Mouse (Mus musculus) neural tube, embryonic 10.5 days (tissue): ENCODE results near the gene Atp5g3.
A peak's percentile ranks its signal among the peaks of the same experiment; 100 is the strongest.
"Not testable (repeated sequence)": the region's sequence is repeated elsewhere in the genome, so short reads cannot be mapped to it uniquely, and the experiment has no call there.

Source experiments
- DNase-seq: peaks from one replicate; pipeline ENCODE4 v3.0.0-alpha.2; 2017; ENCODE audit warnings: low spot score; ENCODE audit errors: extremely low spot score

The Atp5g3 gene

DNA sequence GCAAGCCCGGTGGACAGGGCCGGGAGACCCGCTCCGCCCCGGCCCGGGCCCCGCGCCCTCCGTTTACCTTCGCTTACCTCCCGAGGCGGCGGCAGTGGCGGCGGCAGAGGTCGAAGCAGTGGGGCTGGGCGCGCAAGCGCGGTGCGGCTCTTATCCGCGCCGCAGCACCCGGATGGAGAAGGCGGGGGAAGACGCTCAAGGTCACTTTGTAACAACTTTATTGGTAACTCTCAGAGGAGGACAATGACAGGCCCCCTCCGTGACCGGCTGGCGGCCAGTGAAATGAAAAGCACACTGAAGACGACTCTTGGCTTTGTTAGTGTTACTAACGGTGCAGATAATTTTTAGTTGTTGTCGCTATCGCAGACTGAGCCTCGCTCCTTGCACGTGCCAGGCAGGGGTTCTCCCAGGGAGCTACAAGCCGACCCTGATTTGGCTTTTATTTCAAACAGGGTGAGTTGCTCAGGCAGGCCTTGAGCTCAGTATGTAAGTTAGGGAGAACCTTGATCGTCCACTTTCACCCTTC, at the start of gene Atp5g3:
Gene Atp5g3 (minus strand): TSS at position 152 of the 526 bp plus-strand sequence.
- DNase-seq = peak; percentile 93

DNA sequence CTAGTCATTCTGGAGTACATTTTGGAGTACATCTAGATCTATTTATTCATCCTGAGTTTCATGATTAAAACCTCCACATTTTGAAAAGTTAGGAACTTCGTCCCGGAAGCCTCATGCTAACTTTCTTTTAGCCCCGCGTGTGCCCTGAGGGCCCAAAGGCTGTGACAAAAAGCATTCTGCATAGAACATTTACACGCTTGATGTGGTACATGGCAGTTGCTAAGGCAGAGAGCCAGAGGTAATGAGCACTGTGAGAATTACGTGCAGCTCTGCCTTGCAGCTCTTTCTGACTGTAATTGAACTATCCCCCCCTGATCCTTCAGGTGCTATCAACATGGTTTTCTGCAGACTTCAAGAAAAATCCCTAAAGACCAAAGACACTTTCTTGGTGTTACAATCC, 47.2 kb upstream of the Atp5g3 start:
- no peak for DNase-seq

DNA sequence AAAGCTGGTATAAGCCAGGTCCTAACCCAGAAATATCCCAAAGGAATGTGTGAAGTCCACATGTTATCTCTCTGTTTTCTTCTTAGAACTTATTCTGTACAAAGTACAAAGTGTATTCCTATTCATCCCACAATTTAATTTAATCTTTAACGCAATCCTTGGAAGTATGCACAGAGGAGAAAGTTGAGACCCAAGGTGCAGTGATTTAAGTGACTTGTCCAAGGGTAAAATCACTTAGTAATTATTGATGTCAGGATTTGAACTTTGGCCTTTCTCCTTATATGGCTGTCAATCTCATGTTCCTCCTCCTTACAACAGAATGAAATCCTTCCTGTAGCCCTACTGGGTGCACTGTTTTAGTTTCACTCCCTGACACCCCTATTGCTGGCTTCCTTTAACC, 42.5 kb upstream of the Atp5g3 start:
- DNase-seq = no peak

DNA sequence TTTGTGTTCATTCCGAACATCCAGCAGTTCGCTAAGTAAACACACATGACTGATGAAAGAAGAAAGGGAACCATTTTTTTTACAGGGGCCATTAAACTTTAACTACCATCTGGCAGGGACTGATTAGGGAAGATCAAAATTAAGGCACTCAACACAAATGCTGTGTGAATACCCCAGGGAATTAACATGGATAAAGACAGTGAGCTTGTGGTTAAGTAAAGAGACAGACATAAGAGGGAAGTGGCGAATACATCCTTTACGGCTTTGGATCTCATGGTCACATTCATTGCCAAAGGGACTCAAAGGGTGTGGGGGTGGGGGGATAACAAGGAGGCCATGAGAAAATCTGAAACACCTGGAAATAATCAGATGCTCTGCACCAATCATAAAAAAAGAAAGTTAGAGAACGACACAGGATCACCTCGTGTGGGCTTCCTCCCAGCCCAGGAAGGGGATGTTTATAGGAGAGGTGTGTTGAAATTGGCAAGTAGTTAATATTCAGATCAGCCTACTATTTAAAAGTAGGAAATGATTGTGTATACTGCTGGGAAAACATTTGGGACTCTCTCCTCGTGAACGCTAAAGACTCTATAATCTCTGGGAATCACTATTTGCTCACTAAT, 41.6 kb upstream of the Atp5g3 start:
- no peak for DNase-seq

DNA sequence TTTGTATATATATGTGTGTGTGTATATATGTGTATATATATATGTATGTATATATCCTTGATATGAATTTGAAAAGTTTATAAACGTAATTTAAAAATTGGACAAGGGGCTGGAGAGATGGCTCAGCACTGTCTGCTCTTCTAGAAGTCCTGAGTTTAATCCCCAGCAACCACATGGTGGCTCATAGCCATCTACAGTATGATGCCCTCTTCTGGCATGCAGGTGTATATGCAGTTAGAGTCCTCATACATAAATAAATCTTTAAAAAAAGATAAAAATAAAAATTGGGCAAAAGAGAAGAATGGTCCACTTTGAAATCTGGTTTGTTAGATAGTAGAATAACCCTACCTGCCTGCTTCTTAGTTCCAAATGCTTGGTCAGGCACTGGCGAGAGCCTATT, 36.2 kb upstream of the Atp5g3 start:
- DNase-seq = no peak

DNA sequence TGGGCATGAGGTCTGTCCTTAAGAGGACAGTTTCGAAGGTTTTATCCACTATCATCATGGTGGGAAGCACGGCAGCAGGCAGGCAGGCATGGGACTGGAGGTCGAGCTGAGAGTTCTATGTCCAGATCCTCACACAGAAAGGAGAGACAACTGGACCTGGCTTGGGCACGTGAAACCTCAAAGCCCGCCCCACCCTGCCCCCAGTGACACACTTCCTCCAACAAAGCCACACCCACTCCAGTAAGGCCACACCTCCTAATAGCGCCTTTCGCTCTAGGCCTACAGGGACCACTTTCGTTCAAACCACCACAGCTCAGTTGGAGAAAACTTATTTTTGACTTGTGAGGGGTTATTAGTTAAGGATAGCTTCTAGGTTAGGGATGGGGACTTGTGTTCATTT, 32.6 kb upstream of the Atp5g3 start:
- DNase-seq = no peak

DNA sequence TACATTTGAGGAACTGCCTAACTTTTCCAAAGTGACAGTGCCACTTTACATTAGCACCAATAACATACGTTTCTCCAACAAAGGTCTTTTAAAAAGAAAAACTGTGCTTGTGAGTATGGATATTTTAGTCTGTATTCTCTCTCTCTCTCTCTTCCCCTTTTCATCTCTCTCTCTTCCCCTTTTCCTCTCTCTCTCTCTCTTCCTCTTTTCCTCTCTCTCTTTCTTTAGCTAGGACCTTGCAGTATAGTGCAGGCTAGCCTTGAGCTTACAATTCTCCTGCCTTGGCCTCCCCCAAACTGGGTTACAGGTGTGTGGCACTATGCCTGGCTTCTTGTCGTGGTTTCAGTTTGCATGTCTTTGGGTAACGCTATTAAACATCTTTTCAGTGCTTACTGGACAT, 31.7 kb upstream of the Atp5g3 start:
- DNase-seq = no peak

DNA sequence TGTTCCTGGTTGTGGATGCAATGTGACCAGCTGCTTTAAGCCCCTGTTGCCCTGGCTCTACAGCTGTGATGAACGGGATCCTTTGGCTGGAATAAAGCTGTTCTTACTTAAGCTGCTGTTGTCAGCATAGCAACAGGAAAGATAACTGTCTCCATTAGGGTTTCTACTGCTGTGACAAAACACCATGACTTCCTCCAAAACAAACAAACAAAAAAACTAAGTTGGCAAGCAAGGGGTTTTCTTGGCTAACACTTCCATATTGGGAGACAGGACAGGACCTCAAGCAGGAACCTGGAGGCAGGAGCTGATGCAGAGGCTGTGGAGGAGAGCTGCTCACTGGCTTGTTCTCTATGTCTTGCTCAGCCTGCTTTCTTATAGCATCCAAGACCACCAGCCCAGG, 30.2 kb upstream of the Atp5g3 start:
- DNase-seq = no peak

DNA sequence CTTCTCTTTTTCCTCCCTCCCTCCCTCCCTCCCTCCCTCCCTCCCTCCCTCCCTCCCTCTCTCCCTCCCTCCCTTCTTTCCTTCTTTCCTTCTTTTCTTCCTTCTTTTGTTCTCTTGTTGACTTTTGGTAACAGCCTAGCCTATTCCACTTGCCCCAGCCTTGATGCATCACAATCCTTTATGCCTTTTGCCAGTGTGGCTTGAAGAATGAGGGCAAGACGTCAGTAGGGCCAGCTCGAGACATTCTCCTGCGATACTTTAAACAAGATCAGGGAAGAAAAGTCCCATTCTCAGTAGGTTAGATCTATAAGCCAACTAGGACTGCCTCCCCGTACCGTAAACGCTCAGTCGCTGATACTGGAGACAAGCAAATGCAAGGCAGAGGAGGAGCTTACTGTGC, 29.3 kb upstream of the Atp5g3 start:
- no peak for DNase-seq

DNA sequence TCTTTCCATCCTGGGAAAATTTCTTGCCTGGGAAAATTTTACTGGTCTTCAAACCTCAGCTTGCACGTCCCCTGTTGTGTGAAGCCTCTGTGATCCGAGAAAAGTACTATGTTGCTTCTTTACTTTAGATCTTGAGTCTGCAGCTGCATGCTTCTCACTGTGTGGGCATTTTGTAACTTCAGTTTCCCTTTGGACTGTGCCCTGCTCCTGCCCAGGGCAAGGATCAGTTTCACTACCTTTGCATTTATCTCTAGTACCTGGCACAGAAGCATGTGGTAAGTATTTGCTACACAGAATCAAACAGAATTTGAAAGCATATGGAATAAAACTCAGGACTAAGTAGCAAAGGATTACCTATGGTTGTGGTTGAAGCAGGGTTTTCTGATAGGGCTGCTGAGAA, 27.8 kb upstream of the Atp5g3 start:
- DNase-seq = no peak

DNA sequence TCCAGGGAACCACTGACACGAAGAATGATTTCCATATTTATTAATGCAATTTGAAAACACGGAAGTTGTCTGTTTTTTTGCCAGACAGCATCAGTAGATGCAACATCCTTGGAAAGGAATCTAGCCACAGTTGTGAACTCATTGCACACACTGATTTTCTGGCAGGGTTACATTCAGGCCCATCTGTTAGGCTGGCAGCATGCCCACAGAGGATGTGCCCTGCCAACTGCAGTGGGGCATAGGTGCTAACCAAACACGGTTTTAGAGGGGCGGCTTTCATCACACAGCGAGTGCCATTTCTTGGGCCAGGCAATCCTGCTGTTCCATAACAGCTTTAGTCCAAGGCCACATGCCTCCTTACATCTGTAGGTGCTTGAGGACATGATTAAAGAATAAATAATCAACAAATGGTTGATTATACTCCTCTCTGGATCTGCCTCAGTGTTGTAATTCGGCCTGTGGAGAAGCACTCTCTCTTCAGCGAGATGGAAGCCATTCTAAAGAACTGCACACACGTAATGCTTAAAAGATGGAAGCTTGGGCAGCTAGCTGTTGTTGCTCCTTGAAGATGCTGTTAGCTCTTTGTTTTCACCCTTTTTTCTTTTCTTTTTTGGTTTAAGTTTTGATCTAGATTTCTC, 21.7 kb upstream of the Atp5g3 start:
- DNase-seq = no peak

DNA sequence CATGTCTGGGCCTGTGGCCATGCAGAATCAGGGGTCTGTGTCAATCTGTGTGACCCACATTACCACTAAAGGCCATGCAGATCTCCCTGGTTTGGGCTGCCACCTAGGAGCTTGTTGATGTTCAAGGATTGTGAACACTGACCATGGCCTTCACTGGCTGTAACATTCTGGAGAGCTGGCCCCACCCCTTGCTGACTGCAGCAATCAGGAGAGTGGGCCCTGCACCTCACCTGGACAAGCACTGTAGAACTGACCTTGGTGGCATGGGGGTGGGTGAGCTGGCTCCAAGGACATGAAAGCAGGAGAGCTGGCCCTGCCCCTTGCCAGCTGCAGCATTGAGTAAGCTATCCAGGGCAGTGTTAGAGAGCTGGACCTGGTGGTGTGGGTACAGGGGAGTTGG, 16.6 kb upstream of the Atp5g3 start:
- no peak for DNase-seq

DNA sequence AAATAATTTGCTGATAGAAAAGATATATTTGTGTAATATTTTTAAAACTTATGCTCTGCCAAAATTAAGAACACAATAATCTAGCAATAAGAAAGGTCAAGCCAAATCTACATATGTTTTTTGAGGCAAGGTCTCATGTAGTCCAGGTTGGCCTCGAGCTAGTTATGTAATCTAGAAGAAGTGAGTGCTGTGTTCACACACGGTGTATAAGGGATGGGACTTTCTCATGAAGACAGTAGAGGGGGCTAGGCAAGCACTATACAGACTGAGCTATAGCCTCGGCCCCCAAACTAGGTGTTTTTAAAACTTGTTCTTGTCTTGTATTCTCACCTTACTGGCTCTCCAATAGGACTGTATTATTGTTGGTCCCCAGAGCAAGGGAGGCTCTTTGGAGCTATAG, 14.4 kb upstream of the Atp5g3 start:
- no peak for DNase-seq

DNA sequence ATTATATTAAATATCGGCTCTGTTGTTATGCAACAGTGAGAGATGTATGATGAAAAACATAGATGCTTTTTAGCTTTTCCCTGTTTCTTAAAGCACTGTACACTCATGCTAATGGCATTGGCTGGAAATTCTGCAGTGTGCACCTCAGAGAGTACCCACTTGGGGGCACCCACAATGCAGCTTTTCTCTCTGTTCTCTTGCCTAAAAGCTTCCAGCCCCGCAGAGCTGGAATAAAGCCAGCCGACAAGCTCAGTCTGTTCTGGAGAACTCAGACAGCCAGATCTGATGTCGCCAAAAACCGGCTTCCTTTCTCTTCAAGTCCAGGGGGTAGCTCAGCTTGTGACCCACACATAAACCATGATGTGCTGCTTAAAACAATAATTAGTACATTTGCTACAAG, 14.0 kb upstream of the Atp5g3 start:
- peak; percentile 36 for DNase-seq

DNA sequence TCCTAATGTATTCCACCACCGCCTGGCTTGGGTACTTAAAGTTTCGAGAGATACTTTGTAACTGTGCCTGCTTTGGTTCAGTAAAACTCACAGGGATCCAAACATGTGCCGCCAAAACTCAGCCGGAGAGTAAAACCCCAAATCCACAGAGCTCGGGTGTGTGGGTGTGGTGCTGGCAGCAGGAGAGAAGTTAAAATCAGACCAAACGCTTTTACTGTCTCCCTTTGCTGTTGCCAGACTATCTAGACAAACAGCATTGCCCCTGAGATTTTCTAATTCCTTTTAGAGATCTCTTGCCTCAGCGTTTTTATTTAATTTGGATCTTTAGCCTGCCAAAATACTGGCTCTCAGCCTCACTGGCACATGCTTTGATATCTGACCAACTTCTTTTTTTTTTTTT, 8.5 kb upstream of the Atp5g3 start:
- DNase-seq = no peak

DNA sequence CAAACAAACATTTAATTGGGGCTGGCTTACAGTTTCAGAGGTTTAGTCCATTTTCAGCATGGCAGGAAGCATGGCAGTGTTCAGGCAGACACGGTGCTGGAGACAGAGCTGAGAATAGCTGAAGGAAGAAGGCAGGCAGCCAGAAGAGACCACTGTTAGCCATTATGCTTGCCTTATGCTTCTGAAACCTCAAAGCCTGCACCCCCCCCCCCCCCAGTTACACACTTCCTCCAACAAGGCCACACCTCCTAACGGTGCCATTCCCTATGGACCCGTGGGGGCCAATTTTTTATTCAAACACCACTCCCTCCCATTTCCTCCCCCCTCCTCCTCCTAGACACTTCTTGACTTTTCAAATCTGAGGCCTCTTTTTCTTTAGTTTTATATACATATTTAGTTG, 1.1 kb upstream of the Atp5g3 start:
- DNase-seq = no peak

DNA sequence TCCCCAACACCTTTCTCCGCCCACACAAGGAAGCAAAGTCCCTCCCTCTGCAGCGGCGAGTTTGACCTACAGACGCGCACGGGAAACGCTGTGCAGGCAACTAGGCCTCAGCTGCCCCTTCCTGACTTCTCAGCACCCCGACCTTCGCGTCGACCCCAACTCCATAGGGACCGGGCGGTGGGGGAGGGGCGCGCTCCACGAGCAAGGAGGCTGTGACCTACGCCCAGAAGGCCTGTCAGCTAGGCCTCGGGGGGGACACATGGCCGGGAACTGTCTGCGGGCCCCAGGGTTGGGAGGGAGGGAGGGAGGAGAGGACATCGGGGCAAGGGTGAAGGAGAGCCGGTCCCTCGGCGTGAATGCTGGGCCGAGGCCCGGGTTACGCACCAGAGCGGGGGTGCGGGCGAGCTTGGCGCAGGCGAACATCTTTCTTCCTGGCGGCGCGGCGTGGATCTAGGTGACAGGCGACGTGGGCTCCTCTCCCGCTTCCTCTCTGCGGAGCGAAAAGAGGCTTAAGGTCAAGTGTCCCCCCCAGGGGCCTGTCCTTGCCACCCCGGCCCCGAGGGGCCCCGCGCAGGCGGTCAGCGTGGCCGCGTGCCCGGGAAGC, 453 bp downstream of the Atp5g3 start:
- peak; percentile 65 for DNase-seq

DNA sequence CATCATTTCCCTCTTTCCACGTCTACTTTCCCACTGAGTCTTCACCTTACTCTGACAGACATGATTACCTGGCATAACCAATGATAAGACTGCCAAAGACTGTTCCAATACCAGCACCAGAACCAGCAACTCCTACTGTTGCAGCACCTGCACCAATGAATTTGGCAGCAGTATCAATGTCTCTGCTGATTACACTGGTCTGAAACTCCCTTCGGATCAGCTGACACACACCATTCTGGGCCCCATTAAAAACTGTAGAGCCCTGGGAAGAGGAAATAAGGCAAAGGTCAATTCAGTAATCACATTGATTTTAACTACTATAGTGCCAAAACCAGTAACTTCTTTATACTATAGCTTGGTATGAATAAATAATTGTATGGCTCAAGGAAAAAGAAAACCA, 2.0 kb downstream of the Atp5g3 start:
- DNase-seq = no peak

DNA sequence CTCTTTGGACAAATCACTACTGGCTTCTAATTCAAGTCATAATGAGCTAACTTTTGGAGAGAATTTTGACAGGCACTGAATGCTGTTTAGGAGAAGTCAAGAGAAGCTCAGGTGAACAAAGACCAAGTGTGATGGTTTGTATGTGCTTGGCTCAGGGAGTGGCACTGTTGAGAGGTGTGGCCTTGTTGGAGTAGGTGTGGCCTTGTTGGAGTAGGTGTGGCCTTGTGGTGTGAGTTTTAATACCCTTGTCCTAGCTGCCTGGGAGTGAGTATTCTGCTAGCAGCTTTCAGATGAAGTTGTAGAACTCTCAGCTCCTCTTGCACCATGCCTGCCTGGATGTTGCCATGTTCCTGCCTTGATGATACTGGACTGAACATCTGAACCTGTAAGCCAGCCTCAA, 6.4 kb downstream of the Atp5g3 start:
- DNase-seq = not testable (repeated sequence)

DNA sequence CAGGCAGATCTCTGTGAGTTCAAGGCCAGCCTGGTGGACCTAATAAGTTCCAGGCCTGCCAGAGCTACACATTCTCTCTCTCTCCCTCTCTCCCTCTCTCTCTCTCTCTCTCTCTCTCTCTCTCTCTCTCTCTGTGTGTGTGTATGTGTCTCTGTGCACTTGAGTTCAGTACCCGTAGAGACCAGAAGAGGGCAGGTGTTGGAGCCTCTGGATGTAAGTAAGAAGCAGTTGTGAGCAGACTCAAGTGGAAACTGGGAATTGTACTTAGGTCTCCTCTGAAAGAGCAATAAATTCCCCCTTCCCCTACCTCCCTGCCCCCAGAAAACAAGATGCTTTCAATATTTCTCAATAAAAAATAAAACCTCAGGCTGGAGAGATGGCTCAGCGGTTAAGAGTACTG, 7.6 kb downstream of the Atp5g3 start:
- no peak for DNase-seq

DNA sequence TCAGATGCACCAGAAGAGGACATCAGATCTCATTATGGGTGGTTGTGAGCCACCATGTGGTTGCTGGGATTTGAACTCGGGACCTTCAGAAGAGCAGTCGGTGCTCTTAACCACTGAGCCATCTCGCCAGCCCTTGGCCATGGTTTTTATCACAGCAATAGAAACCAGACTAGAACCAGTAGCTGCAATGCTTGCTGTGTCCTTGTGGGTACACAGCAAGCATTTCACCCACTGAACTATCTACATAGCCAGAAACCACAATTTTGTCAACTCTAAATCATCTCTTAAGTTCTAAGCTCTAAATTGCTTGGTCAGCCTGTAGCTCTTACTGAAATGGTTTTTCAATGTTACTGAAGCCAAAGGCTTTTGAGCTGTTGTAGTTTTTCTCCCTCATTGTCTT, 8.8 kb downstream of the Atp5g3 start:
- DNase-seq = not testable (repeated sequence)

DNA sequence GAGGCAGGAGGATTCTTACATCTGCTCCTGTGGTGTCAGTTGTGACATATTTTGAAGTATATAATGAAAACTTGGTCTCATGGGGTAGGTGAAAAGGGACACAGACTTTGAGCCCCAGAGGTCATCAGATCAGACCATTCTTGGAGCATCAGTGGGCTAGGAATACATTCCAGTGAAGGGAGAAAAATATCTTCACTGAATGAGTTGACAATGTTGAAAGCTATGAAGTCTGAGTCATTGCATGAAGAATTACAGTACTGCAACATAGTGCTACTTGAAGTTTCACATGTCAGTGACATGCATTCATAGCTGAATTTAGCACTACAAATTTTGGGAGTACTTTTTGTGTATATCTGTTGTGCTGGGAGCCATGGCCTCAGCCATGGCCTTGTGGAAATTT, 10.0 kb downstream of the Atp5g3 start:
- no peak for DNase-seq

DNA sequence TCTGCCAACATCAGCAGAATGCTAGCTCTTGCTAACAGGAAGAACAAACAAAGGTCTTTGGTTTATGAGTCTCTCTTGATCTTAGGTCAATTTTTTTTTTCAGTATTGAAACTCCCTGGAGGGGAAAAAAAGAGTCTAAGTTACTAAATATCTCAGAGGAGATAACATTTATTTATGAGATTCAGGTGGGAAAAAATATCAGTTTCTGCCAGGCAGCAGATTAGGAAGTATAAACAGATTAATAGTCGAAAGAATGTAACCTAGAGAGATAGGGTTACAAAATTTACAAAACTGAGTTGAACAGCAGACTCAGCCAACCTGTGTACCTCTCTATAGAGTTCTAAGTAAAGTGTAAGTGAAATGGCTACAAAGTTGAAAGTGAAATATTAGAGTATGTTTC, 10.8 kb downstream of the Atp5g3 start:
- DNase-seq = no peak
